Mouse (Mus musculus): ENCODE measurements around the gene Sema4c.

- no peak for TF ChIP-seq CTCF (IDR thresholded peaks at IDR 0.05 in 2 of 3, conservative IDR thresholded peaks at IDR 0.05 in 1 of 3; ENCODE audit: control insufficient read depth in 1 of 3, insufficient read depth in 1 of 3, low read depth in 2 of 3, low read length in 3 of 3, poor library complexity in 1 of 3, severe bottlenecking in 1 of 3)
- no peak for TF ChIP-seq POLR2A (IDR thresholded peaks at IDR 0.05; ENCODE audit: control insufficient read depth in 1 of 2, insufficient read depth in 1 of 2, low read depth in 1 of 2, low read length in 2 of 2, poor library complexity in 1 of 2)
- no peak for TF ChIP-seq POLR2AphosphoS5 (IDR thresholded peaks at IDR 0.05; ENCODE audit: borderline replicate concordance, low read depth, low read length)
- TF ChIP-seq MYC (IDR thresholded peaks at IDR 0.05; ENCODE audit: low read depth, low read length), result no peak
- no peak for TF ChIP-seq EP300 (IDR thresholded peaks at IDR 0.05; ENCODE audit: low read depth in 1 of 2, low read length in 2 of 2)
- TF ChIP-seq CHD2 (IDR thresholded peaks at IDR 0.05; ENCODE audit: low read length), result no peak
- no peak for TF ChIP-seq TAL1 (IDR thresholded peaks at IDR 0.05; ENCODE audit: low read length)
- no peak for TF ChIP-seq MEF2A (IDR thresholded peaks at IDR 0.05; ENCODE audit: extremely low read depth, insufficient replicate concordance, low read depth, low read length, poor library complexity, severe bottlenecking)
- TF ChIP-seq MXI1 (IDR thresholded peaks at IDR 0.05; ENCODE audit: low read depth, low read length), result no peak
- TF ChIP-seq MAZ (IDR thresholded peaks at IDR 0.05; ENCODE audit: low read depth, low read length), result no peak
- no peak for TF ChIP-seq MAX (IDR thresholded peaks at IDR 0.05; ENCODE audit: low read length)
Observed at GRCm38 (mm10) chr1:36576991-36577675, 19.0 kb upstream of the Sema4c start.
